Mouse (Mus musculus) lung, postnatal 0 days (tissue): Measurements from ENCODE around the gene Akap8l.

Experiments
- CTCF ChIP-seq: IDR thresholded peaks from 2 replicates; pipeline ENCODE4 v1.5.1; 2016; ENCODE audit warnings: antibody characterized with exemption, mild to moderate bottlenecking
- EP300 ChIP-seq: IDR thresholded peaks from 2 replicates; pipeline ENCODE4 v1.6.1; 2016; ENCODE audit warnings: antibody characterized with exemption, mild to moderate bottlenecking, control low read depth

DNA sequence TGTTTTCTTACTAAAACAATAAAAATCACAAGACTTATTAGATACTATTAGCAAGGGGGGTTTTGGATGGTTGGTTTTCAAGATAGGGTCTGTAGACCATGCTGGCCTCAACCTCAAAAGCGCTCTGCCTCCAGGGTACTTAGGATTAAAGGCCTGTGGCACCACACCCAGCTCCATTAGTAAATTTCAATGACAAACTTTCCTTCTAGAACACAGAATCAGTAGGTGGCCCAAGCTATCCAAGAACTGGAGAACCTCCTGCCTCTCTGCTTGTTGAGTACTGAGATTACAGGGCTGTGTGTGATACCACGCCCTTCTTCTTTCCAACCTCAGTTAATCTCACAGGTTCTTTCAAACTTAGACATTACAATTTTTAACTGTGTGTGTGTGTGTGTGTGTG, 69.3 kb downstream of the Akap8l start:
- no peak for TF ChIP-seq CTCF
- TF ChIP-seq EP300, result no peak
